9 mouse cellular contexts compared by ENCODE assay signal in the genomic region with DNA sequence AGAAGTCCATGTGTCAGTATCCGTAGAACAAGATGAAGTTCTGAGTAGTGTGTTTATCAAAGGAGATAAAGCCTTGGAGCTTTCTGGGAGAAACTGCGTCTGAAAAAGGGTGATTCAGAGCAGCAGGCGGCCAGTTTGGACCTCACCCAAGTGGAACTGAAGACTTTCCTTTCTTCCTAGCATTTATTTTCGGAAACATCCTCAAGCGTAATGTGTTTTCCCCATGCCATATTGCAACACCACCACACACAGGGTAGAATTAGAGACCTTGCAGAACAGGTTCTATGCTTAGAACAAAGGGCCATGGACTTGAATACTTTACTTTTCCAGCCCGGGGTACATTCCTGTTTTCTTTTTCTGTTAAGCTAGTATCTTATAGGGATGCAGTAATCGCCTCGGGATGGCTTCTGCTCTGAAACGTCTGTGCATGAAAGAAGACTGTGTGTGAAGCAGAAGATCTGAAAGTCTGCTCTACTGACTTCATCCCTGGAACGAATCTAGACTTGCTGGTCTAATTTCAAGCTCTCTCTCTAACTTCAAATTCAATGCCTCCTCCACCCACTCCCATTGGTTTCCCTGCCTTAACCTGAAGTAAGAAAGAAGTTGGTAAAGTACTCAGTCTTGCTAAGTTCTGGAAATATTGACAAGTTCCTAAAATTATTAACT. TPM values are rescaled to one million over a fixed set of nuclear protein-coding genes. Genes with fewer than 3 reads are reported as not detected.
DNase-seq lines count a peak whose midpoint lies in the region; TF ChIP-seq lines count a peak whose summit lies in the region.
"Had no signal": no experiment of that assay in that cellular context is flagged by ENCODE, and none has a peak within 500 bp of the region (broad histone marks: within the 10 kb centered on the region; RNA-seq: fewer than 3 reads in every experiment).

No protein-coding gene starts in this region.

- WGBS in lung, adult 2 months: 49% methylated on average over 10 of the region's 10 CpGs

- TF ChIP-seq POLR2A in lung, adult 2 months (IDR thresholded peaks at IDR 0.05; ENCODE audit: borderline replicate concordance, extremely low read depth, low read depth, low read length): no peak

- no peak for TF ChIP-seq CTCF in lung, adult 2 months (IDR thresholded peaks at IDR 0.05; ENCODE audit: insufficient read depth, low read length)

- H3K4me3 ChIP-seq in lung, adult 2 months (replicated peaks; ENCODE audit: extremely low read depth, low read depth, low read length): no peak overlapping the region
- H3K4me3 ChIP-seq: kidney, embryonic 15.5 days; megakaryocyte, embryonic 14.5 days had no signal

- H3K4me1 ChIP-seq in lung, adult 2 months (ENCODE audit: control insufficient read depth, insufficient read depth, low read length): no peaks in the 10 kb centered on the region
- H3K4me1 ChIP-seq: kidney, embryonic 15.5 days; megakaryocyte, embryonic 14.5 days had no signal

- peak; percentile 3 to 33 for DNase-seq in lung, adult 18-20 months
- no peak for DNase-seq in lung, adult 2 months
- DNase-seq in gastrocnemius, postnatal 10 days: peak; percentile 9
- DNase-seq in heart, postnatal 4 days: peak; percentile 49
- peak; percentile 33 for DNase-seq in right cerebral cortex, postnatal 4 days
- no peak for DNase-seq in embryo, embryonic 11 days
- DNase-seq in yolk sac, embryonic 10.5 days (ENCODE audit: low spot score): no peak

RNA-seq across cellular contexts. Expression of a gene that starts 11.0 kb away (rescaled TPM):
- polyA plus RNA-seq in lung, adult 2 months (2012; rRNA removed): 0.88 TPM in 1 of 2 replicates, not detected in the other
- total RNA-seq in gastrocnemius, postnatal 10 days (2021): under 1 TPM in 1 of 2 experiments, not detected in 1; 0.14 TPM
- total RNA-seq in heart, postnatal 4 days (2021): under 1 TPM; 0.14 to 0.19 TPM
- polyA plus RNA-seq: kidney, embryonic 15.5 days had no signal

Comparison
In these comparisons a context has a peak if more than half of its experiments do, and no peak if none do; other contexts are left out.
1. DNase-seq: peak in lung, adult 18-20 months (2 of 2), gastrocnemius, postnatal 10 days (single experiment), heart, postnatal 4 days (single experiment) and right cerebral cortex, postnatal 4 days (single experiment); none in lung, adult 2 months (single experiment), embryo, embryonic 11 days (single experiment) and yolk sac, embryonic 10.5 days (single experiment).